Mouse (Mus musculus) forebrain, embryonic 11.5 days (tissue): Measurements from ENCODE around the gene Sec61a2. TPM values are rescaled to one million over a fixed set of nuclear protein-coding genes. Genes with fewer than 3 reads are reported as not detected.

Source experiments
- ATAC-seq: fragments of 200-750 bp; cut with Nextera tagmentation; replicated peaks from 2 replicates; pipeline ENCODE4 v1.8.0; 2017; ENCODE audit warnings: moderate TSS enrichment; ENCODE audit not compliant: low FRiP score
- DNase-seq: peaks from one replicate; pipeline ENCODE4 v3.0.0-alpha.2; 2017; ENCODE audit warnings: low spot score
- H3K27ac ChIP-seq: fragments of 300-500 bp; sonication (generic); 2 replicates; pipeline ENCODE4 v1.5.1; 2014; ENCODE audit warnings: low read depth, low read length
- H3K27me3 ChIP-seq: fragments of 300-500 bp; sonication (generic); 2 replicates; pipeline ENCODE4 v1.6.1; 2014; ENCODE audit warnings: mild to moderate bottlenecking, low read length, mixed read lengths; ENCODE audit not compliant: control insufficient read depth, insufficient read depth
- H3K36me3 ChIP-seq: fragments of 300-500 bp; sonication (generic); 2 replicates; pipeline ENCODE4 v1.6.1; 2014; ENCODE audit warnings: mild to moderate bottlenecking, low read length, moderate library complexity, mixed read lengths; ENCODE audit not compliant: control insufficient read depth, insufficient read depth
- H3K4me1 ChIP-seq: fragments of 300-500 bp; sonication (generic); replicated peaks from 2 replicates; pipeline ENCODE4 v1.6.1; 2014; ENCODE audit warnings: low read length, mixed read lengths; ENCODE audit not compliant: control insufficient read depth, insufficient read depth
- H3K4me2 ChIP-seq: fragments of 300-500 bp; sonication (generic); 2 replicates; pipeline ENCODE4 v1.6.1; 2014; ENCODE audit warnings: low read depth, mild to moderate bottlenecking, low read length, moderate library complexity, mixed read lengths; ENCODE audit not compliant: severe bottlenecking
- H3K4me3 ChIP-seq: fragments of 300-500 bp; sonication (generic); 2 replicates; pipeline ENCODE4 v1.5.1; 2014; ENCODE audit warnings: low read depth, low read length
- H3K9ac ChIP-seq: fragments of 300-500 bp; sonication (generic); 2 replicates; pipeline ENCODE4 v1.6.1; 2014; ENCODE audit warnings: low read length
- H3K9me3 ChIP-seq: fragments of 300-500 bp; sonication (generic); 2 replicates; pipeline ENCODE4 v1.6.1; 2016; ENCODE audit warnings: low read length, mixed read lengths; ENCODE audit not compliant: control insufficient read depth
- WGBS: fragments of 180-500 bp; shearing (Covaris S2); extraction: QIAGEN DNeasy Blood & Tissue Kit; methylation state at CpG from one replicate; pipeline ENCODE4 v1.1.7; 2014; 5-methylcytosine and 5-hydroxymethylcytosine counted together
- polyA plus RNA-seq: library from polyadenylated mRNA; unstranded; fragments of >200 nt; fragmentation: Nextera tagmentation; extraction: Ambion mirVana; gene quantifications from 2 replicates; pipeline ENCODE4 v1.2.1, GENCODE M21; 2014

Sec61a2 gene
- polyA plus RNA-seq, 1 experiment from 2014 or later = 88.3 TPM

GRCm38 (mm10) chr2:5936068-5936467, 40.8 kb upstream of the Sec61a2 start:
- Histone ChIP-seq H3K9me3 (no peaks in the 10 kb centered on the region), H3K27ac (no peak overlapping the region), H3K4me3 (no peak overlapping the region), H3K36me3 (no peaks in the 10 kb centered on the region), H3K4me2 (no peak overlapping the region), H3K27me3 (no peaks in the 10 kb centered on the region), H3K4me1 (no peaks in the 10 kb centered on the region), H3K9ac (no peak overlapping the region)
- WGBS = 84% methylated on average over 6 of the region's 6 CpGs
- no peak for DNase-seq
- ATAC-seq = no peak

GRCm38 (mm10) chr2:5934936-5935335, 39.7 kb upstream of the Sec61a2 start:
- no peak overlapping the region for H3K27ac ChIP-seq
- no peak overlapping the region for H3K4me2 ChIP-seq
- no peaks in the 10 kb centered on the region for H3K36me3 ChIP-seq
- H3K9ac ChIP-seq = no peak overlapping the region
- no peaks in the 10 kb centered on the region for H3K4me1 ChIP-seq
- H3K27me3 ChIP-seq = no peaks in the 10 kb centered on the region
- WGBS = 89% methylated on average over 3 of the region's 3 CpGs
- no peaks in the 10 kb centered on the region for H3K9me3 ChIP-seq
- no peak overlapping the region for H3K4me3 ChIP-seq
- ATAC-seq (no peak), DNase-seq (no peak)

- H3K4me1 ChIP-seq = no peaks in the 10 kb centered on the region
- H3K36me3 ChIP-seq = no peaks in the 10 kb centered on the region; the same call in 1 of the 2 replicates
- H3K9ac ChIP-seq = no peak overlapping the region
- ATAC-seq (no peak), DNase-seq (no peak)
- H3K4me3 ChIP-seq = no peak overlapping the region
- no peaks in the 10 kb centered on the region for H3K9me3 ChIP-seq
- no peak overlapping the region for H3K4me2 ChIP-seq
- 92% methylated on average over 5 of the region's 5 CpGs for WGBS
- no peaks in the 10 kb centered on the region for H3K27me3 ChIP-seq
- no peak overlapping the region for H3K27ac ChIP-seq
Observed at GRCm38 (mm10) chr2:5931938-5932337, 36.7 kb upstream of the Sec61a2 start.

GRCm38 (mm10) chr2:5930291-5931054, 35.2 kb upstream of the Sec61a2 start:
- no peaks in the 10 kb centered on the region for H3K4me1 ChIP-seq
- no peak overlapping the region for H3K27ac ChIP-seq
- 93% methylated on average over 18 of the region's 18 CpGs for WGBS
- H3K4me3 ChIP-seq = no peak overlapping the region
- DNase-seq (no peak), ATAC-seq (no peak)
- H3K36me3 ChIP-seq = no peaks in the 10 kb centered on the region; the same call in 1 of the 2 replicates
- no peak overlapping the region for H3K4me2 ChIP-seq
- no peaks in the 10 kb centered on the region for H3K27me3 ChIP-seq
- no peaks in the 10 kb centered on the region for H3K9me3 ChIP-seq
- no peak overlapping the region for H3K9ac ChIP-seq

GRCm38 (mm10) chr2:5929793-5930192, 34.6 kb upstream of the Sec61a2 start:
- Histone ChIP-seq H3K27me3 (no peaks in the 10 kb centered on the region), H3K4me2 (no peak overlapping the region), H3K4me1 (no peaks in the 10 kb centered on the region), H3K36me3 (no peaks in the 10 kb centered on the region; the same call in 1 of the 2 replicates), H3K9ac (no peak overlapping the region), H3K27ac (no peak overlapping the region), H3K4me3 (no peak overlapping the region), H3K9me3 (no peaks in the 10 kb centered on the region)
- DNase-seq (no peak), ATAC-seq (no peak)
- 92% methylated on average over 5 of the region's 5 CpGs for WGBS

GRCm38 (mm10) chr2:5927481-5927880, 32.2 kb upstream of the Sec61a2 start:
- Histone ChIP-seq H3K9me3 (no peaks in the 10 kb centered on the region), H3K36me3 (no peaks in the 10 kb centered on the region; the same call in 1 of the 2 replicates), H3K9ac (no peak overlapping the region), H3K27me3 (no peaks in the 10 kb centered on the region), H3K27ac (no peak overlapping the region), H3K4me2 (no peak overlapping the region), H3K4me3 (no peak overlapping the region), H3K4me1 (no peaks in the 10 kb centered on the region)
- no peak for DNase-seq
- no peak for ATAC-seq
- 94% methylated on average over 5 of the region's 5 CpGs for WGBS

GRCm38 (mm10) chr2:5923786-5924185, 28.6 kb upstream of the Sec61a2 start:
- no peak overlapping the region for H3K9ac ChIP-seq
- H3K36me3 ChIP-seq = no peaks in the 10 kb centered on the region; the same call in 1 of the 2 replicates
- 87% methylated on average over 9 of the region's 9 CpGs for WGBS
- no peaks in the 10 kb centered on the region for H3K9me3 ChIP-seq
- ATAC-seq (no peak), DNase-seq (no peak)
- no peak overlapping the region for H3K4me2 ChIP-seq
- no peaks in the 10 kb centered on the region for H3K27me3 ChIP-seq
- no peak overlapping the region for H3K27ac ChIP-seq
- H3K4me3 ChIP-seq = no peak overlapping the region
- H3K4me1 ChIP-seq = no peaks in the 10 kb centered on the region

GRCm38 (mm10) chr2:5922823-5923222, 27.6 kb upstream of the Sec61a2 start:
- H3K27me3 ChIP-seq = no peaks in the 10 kb centered on the region

More at GRCm38 (mm10) chr2:5922823-5923222, 27.6 kb upstream of the Sec61a2 start:
- no peak overlapping the region for H3K9ac ChIP-seq
- no peak for DNase-seq
- H3K36me3 ChIP-seq = no peaks in the 10 kb centered on the region; the same call in 1 of the 2 replicates
- H3K4me2 ChIP-seq = no peak overlapping the region
- no peaks in the 10 kb centered on the region for H3K9me3 ChIP-seq
- no peaks in the 10 kb centered on the region for H3K4me1 ChIP-seq
- H3K4me3 ChIP-seq = no peak overlapping the region
- WGBS = 92% methylated on average over 6 of the region's 6 CpGs
- ATAC-seq = no peak
- no peak overlapping the region for H3K27ac ChIP-seq
